Mouse (Mus musculus) lung, postnatal 0 days (tissue): Measurements from ENCODE around the gene Tmem150c.

ENCODE experiments used
- CTCF ChIP-seq: IDR thresholded peaks from 2 replicates; pipeline ENCODE4 v1.5.1; 2016; ENCODE audit warnings: antibody characterized with exemption, mild to moderate bottlenecking
- EP300 ChIP-seq: IDR thresholded peaks from 2 replicates; pipeline ENCODE4 v1.6.1; 2016; ENCODE audit warnings: antibody characterized with exemption, mild to moderate bottlenecking, control low read depth

DNA sequence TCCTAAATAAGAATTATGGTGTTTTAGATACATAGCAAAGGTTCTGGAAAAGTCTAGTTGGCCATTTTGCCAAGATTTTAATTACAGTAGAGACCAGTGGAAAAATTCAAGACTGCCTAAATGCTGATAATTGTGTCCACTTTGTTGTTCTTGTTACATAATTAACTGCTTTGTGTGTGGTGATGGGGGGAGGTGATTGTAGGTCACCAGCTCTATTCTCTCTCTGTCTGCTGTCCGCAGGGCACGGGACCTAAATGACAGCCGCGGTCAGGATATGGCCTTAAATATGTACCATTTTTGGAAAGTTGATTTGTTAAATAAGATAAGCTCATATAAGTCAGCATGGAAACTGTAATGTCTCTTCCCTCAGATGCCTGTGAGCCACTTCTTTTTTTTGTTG, 118.3 kb downstream of the Tmem150c start:
- TF ChIP-seq CTCF (no peak), EP300 (no peak)
